Mouse (Mus musculus): Measurements from ENCODE around the gene Sf3b3.

The Sf3b3 gene

DNA sequence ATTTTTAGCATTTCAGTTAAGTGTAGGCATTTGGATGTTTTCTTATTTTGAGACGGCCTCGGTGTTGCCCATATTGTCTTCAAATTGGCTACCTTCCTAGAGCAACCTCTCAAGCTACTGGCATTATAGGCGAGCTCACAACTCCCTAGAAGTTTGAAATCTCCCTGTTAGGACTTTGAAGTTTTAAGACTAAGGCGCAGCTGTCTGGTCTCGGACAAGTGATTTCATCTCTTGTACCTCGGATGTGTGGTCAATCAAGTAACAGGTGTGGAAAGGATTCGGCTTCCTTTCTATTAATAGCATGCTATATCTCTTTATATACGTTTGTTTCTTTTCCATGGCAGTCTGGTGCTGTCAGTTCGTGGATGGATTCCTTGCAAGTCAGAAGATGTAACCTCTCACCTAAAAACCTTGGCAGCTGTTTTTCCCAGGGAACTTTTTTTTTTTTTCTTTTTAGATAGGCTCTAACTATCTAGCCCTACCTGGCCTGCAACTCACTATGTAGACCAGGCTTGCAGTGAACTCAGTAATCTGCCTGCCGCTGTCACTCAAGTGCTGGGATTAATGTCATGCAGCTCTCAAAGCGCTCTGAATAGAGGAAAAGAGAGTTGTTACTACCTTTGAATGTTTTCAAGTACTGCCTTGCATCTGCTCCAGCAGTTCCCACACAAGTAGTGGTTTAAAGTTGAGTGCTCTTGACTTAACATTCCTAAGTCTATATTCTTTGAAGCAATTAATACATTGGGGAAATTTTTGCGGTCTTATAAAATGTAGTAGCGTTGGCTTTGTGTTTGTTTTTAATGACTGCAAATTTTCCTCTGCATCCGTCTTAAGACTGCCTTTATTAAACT, 1.3 kb upstream of the Sf3b3 start:
- DNase-seq (ENCODE audit: low read depth, low spot score): peak; percentile 5

DNA sequence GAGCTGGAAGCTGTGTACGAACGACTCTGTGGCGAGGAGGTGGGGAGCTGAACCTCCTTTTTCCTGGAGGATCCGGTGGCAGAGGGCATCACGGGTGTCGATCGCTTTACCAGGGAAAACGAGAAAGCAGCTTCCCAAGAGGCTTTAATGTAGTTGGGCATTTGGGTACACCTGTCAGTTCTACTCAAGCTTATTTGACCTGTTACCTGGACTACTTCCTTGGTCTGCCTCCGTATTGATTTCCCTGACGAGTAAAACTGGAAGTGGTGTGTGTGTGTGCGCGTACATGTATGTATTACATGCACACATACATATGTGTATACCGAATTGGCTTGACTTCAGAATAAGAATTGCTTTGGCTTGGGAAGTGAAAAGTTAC, 573 bp upstream of the Sf3b3 start:
- DNase-seq (ENCODE audit: low read depth, low spot score): no peak

DNA sequence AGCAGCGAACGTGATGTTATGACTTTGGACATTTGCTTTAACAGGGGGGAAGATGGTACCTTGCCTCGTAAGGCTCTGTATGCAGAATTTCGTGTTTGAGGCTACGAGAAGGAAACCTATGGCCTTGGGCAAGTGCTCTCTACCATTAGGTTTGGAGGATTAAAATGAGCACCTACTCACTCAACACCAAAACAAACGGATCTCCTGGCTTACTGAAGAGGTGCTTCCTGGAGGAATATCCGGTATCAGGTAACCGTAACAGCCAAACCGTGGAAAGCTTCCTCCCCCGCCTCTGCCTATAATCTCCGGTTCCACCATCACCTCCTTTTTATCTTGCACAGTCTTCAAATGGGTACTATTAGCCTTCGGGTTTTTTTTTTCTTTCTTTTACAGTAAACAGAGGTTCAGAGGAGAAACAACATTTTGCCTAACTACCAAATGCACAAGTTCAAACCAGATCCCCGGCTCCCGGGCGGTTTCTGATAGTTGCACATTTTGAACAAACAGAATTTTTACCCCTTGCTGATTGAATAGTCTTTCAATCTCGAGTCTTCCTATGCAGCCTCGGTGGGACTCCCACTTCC, 674 bp downstream of the Sf3b3 start:
- DNase-seq (ENCODE audit: low read depth, low spot score): peak; percentile 53

DNA sequence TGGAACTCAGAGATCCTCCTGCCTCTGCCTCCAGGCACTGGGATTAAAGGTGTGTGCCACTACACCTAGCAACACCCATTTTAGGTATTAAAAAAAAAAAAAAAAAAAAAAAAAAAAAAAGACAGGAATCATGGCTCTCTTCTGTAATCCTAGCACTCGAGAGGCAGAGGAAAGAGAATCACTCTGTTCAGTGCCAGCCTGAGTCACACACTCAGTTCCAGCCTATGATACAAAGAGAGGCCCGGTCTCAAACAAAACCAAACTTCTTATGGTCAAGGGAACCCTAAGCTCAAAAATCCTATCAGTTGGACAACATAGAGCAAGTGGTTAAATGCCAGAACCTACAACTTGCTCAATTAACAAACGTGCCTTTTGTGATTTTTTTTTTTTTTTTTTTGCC, 1.6 kb downstream of the Sf3b3 start:
- no peak for DNase-seq (ENCODE audit: low read depth, low spot score)

DNA sequence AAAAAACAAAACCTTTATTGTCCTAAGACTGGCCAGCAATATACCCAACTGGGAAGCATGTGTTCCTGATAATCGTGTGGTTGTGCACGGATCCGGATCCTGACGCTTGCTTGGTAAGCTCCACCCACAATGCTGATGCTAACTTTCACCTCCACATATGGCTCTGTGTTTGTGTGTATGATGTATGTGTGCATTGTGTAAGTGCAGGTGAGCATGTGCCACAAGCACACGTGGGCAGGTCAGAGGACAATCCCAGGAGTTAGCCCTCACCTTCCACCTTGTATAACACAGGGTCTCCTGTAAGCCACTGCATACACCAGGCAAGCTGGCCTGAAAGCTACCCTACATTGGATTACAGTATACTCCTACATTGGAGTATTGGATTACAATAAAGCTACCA, 3.4 kb downstream of the Sf3b3 start:
- DNase-seq (ENCODE audit: low read depth, low spot score): no peak

DNA sequence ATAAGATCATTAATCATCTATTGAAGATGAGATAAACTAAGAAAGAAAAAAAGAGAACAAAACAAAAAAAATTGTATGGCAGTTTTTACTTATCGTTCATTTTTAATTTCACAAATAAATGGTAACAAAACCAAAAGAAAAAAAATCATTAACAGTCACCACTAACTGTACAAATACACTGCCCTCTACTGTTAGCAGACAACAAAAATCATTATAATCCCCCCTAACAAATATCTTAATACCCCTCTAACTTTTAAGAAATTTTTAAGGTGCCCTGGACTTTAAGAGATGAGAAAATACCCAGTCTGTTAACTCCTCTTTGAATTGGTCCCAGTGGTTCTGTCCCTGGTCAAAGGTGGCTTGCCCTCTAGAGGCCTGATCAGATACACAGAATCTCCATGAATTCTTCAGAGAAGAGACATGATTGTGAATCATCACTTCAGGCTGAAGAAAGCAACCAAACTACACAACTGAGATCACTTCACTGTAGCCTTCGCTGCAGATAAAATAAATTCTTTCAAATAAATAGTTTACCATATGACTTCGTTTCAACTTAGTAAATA, 4.5 kb downstream of the Sf3b3 start:
- DNase-seq (ENCODE audit: low read depth, low spot score): no peak

DNA sequence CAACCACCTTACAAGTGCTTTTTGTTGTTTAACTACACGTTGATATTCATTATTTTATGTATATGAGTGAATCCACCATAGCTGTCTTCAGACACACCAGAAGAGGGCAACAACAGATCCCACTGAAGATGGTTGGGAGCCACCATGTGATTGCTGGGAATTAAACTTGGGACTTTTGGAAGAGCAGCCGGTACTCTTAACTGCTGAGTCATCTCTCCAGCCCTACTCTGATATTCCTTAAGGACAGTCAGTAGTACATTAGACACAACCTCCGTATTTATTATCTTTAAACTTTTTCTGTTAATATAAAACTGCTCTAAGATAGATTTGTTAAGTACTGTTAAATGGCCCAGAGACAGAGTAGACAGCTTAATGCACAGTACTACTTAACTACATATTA, 14.6 kb downstream of the Sf3b3 start:
- no peak for DNase-seq (ENCODE audit: low read depth, low spot score)

DNA sequence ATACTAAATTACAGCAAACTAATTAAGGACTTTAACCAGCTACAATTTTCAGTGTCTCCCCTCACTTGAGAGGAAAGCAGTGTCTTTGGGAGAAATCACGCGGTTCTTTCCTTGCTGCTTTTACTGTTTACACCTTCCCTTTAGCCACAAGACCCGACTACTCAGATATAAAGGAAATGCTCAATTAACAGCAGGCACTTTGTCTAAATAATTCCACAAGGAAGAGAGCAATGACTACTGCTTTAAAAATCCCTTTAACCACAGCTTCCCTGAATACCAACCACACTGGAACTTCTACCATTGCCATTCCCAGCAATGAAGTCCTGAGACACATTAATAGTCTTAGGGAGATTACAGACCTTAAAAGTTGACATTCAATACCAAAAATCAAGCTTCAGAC, 18.1 kb downstream of the Sf3b3 start:
- DNase-seq (ENCODE audit: low read depth, low spot score): no peak

DNA sequence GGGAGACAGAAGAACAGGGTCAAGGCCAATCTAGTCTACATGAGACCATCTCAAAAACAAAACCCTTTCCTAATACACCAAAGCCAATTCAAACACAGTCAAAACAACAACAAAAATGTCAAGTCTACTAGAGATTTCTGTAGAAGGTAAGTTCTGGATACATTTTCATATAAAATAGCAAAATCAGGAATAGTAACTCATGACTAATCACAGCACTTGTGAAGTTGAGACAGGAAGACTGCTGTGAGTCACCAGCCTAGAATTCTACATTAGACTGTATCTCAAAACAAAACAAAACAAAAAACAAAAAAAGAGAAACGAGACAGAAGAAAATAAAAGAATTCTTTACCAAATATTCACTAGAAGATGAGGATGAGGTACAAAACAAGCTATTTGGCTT, 21.7 kb downstream of the Sf3b3 start:
- no peak for DNase-seq (ENCODE audit: low read depth, low spot score)

DNA sequence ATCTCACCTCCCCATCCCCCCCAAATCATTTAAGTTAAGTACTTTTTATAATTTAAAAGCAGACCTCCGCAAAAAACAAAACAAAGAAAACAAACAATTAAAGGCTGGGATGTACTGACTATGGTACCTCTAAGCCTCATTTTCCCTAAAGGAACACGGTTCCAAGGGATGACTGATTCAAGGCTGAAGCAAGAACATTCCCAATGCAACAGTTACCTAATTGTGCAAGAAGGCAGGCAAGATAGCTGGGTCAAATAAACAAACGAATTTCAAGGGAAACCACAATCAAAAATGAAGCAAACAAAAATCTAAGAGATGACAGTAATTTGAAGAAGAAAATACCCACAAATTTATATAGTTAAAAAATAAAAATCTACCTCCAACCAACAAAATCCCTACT, 24.6 kb downstream of the Sf3b3 start:
- no peak for DNase-seq (ENCODE audit: low read depth, low spot score)

DNA sequence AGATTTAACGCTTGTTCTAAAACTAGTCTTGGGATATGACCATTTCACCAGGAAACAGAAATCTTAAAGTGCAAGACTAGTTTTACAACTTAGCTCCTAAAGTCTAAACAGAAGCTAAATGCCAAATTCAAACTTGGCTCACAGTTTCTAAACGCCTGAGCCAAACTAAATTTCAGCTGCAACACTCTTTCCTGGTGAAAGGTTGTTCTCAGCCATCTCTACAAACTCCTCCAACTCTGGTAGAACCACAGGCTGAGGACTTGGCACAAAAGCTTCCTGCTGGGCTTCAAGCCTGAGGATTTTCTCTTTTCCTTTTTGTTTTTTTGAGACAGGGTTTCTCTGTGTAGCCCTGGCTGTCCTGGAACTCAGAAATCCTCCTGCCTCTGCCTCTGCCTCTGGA, 26.3 kb downstream of the Sf3b3 start:
- no peak for DNase-seq (ENCODE audit: low read depth, low spot score)

DNA sequence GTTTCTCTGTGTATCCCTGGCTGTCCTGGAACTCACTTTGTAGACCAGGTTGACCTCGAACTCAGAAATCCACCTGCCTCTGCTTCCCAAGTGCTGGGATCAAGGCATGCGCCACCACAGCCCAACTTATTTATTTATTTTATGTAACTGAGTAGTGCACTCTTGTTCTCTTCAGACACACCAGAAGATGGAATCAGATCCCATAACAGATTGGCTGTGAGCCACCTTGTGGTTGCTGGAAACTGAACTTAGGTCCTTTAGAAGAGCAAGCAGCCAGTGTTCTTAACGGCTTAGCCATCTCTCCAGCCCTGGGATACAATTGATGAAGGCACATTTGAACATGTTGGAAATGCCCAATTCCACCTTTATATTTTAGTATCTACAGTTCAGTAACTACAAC, 28.0 kb downstream of the Sf3b3 start:
- no peak for DNase-seq (ENCODE audit: low read depth, low spot score)

DNA sequence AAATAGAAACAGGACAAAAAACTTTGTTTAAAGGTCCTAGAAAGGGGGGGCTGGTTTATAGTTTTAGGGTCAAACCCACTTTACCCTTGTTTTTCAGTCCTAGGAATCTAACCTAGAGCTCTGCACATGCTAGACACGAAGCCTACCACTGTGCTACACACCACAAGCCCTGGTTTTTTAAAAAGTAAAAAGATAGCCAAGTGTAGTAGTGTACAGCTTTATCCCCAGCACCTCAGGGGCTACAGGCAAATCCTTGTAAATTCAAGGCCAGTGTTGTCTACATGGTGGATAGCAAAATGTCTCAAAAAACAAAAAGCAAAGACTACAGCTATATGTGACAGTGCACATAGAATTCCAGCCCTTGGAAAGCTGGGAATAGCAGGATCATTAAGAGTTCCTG, 29.6 kb downstream of the Sf3b3 start:
- DNase-seq (ENCODE audit: low read depth, low spot score): no peak

DNA sequence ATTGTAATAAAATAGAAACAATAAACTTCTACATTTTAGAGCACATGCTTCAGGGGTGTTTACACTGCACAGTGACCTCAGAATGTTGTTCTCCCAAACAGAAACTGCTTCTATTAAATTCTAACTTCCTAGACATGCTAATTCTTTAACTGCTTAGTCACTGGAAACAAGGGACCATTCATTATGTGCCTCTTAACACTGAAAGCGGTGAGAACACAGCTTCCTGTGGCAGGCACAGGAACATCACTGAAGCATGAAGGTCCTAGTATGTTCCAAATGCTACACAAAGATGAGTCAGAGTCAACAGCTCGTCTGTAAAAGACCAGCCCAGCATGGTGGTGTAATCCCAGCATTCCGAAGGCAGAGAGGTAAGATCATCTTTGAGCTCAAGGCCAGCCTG, 31.3 kb downstream of the Sf3b3 start:
- DNase-seq (ENCODE audit: low read depth, low spot score): no peak

DNA sequence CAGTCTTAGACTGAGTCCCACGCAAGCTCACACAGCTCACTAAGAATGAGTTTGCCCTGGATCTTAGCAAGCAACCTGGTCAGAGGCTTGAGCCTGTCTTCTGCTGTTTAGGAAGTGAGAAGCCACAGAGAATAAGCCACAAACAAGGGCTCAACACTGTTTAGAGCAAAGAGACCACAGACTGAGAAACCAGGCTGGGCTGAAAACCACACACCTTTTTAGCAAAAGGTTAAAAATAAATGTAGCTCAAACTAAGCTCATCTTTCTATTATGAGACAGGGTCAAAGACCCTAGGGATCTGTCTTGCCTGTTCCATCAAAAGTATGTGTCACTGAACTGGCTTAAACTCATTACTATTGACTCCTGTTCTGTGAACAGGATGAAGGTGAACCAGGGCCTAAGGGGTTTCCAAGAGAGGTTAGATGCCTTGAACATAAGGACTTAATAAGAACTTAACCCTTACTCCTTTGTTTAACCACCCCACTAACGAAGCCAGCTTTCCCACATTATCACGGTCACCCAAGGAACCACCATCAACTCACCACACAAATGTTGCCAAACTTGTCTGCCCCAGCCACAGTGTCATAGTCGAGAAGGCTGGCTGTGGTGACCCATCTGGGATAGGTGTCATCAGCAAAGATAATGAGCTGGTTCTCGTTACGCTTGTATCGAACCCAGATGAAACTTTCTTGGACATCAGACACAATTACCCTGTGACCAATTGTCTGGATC, 33.3 kb downstream of the Sf3b3 start:
- DNase-seq (ENCODE audit: low read depth, low spot score): no peak

DNA sequence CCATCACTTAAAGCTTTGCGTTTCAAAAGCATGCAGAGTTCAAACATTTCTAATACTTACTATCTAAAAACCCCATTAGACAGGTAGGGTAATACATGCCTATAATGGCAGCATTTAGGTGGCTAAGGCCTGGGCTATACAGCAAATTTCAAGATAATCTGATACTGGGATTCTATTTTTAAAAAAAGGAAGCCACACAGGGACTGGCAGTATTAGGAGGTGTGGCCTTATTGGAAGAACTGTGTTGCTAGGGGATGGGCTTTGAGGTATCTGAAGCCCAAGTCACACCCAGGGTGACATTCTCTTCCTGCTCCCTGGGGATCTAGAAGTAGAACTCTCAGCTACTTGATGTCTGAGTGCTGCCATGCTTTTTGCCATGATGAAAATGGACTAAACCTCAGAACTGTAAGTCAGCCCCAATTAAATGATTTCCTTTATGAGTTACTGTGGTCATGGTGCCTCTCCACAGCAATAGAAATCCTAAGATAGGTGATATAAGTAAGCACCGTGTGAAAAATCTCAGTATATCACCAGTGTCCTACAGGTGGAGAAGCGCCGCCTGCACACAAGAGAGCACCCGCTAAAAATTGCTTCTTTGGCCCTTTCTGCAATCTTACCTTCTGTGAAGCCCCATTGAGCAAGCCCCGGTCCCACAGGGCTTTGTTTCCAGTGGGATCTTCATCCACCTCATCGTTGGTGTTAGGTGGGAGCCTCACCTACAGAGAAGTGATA, 34.1 kb downstream of the Sf3b3 start:
- DNase-seq (ENCODE audit: low read depth, low spot score): no peak

DNA sequence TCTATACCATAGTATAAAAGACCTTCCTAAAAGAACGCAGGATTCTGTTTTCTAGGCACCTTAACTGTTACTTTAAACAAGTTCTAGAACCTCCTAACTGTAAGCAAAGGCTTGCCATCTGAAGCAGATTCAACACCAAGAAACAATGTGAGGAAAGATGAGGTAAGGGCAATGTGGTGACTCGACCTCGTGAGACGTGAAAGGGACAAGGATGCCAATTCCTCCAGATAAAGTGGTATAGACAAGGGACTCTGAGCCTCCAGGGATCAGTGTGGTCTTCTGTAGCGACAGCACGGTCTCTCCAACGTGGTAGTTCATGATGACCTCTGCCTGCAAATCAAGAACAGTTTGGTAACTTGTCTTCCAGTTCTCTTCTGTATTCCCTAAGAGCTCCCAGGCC, 34.8 kb downstream of the Sf3b3 start:
- no peak for DNase-seq (ENCODE audit: low read depth, low spot score)

DNA sequence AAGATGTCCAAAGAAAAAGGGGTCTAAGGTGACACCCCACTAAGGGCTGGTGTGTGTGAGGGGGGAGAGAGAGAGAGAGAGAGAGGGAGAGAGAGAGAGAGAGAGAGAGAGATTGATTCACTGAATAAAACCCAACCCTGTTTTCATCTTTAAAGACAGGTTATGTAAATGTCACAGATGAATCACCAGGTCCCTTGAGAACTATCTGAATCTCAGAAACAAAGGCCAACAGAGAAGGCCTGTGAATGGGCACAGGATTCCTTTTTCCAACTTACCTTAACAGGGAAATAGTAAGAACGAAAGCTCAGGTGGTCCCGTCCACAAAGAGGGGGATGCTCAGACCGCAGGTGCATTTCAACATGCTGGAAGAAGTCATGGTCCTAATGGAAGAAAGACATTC, 35.5 kb downstream of the Sf3b3 start:
- DNase-seq (ENCODE audit: low read depth, low spot score): no peak

DNA sequence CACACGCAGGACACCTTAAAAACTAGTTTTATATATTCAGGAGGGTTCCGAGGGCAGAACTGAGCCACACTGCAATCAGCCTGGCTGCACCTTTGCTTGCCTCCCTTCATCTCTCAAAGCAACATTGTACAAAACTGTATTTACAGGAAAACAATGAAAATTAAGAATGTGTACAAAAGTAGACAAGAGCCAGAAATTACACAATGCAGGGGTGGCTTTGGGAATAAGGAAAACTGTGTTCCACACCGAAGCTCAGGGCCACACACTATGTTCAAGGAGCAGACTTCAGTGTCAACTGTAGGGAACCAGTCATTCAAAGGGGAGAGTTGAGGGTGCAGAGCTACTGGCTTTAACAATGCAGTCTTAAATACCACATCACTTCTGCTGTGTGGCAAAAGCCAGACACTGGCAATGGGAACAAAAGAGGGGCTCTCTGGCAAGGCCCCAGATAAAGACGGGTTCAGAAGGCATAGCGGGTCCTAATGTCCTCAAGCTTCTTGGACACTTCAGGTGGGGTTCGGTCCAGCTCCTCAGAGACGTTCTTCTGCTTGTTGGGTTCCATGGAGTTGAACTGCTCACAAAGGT, 36.0 kb downstream of the Sf3b3 start:
- no peak for DNase-seq (ENCODE audit: low read depth, low spot score)

DNA sequence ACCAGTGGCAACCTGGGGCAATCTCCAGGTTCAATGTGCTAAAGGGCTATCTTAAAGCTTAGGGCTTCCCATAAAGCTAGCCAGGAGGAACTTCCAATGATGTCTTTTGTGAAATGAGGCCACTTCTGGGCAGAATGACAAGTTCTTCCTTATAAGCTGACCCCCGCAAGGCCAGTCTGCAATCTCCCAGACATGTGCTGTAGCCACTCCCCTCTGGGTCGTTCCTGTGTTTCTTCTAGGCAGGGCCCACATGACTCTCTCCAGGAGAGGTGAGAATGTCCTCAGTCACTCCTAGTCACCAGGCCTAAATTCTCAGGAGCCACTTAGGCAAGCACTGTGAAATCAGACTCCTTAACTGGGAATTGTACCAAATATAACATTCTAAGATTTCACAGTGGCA, 36.8 kb downstream of the Sf3b3 start:
- no peak for DNase-seq (ENCODE audit: low read depth, low spot score)
